16 mouse cellular contexts compared by ENCODE assay signal in genomic region chr13:58663316-58663715, GRCm38 (mm10). TPM values are rescaled to one million over a fixed set of nuclear protein-coding genes. Genes with fewer than 3 reads are reported as not detected.
DNase-seq lines count a peak whose midpoint lies in the region; ATAC-seq and TF ChIP-seq lines count a peak whose summit lies in the region.
"Had no signal": no experiment of that assay in that cellular context is flagged by ENCODE, and none has a peak within 500 bp of the region (broad histone marks: within the 10 kb centered on the region; RNA-seq: fewer than 3 reads in every experiment).

No protein-coding gene starts in this region.

- H3K36me3 ChIP-seq in kidney, embryonic 15.5 days = no peaks in the 10 kb centered on the region
- H3K36me3 ChIP-seq in MEL (ENCODE audit: control insufficient read depth in 1 of 2, insufficient read depth in 2 of 2, low read length in 2 of 2) = no peaks in the 10 kb centered on the region
- H3K36me3 ChIP-seq: G1E; limb, embryonic 13.5 days; neural tube, embryonic 13.5 days had no signal

- H3K27me3 ChIP-seq in kidney, embryonic 15.5 days = no peaks in the 10 kb centered on the region
- no peaks in the 10 kb centered on the region for H3K27me3 ChIP-seq in MEL (ENCODE audit: control insufficient read depth in 1 of 2, insufficient read depth in 2 of 2, low read length in 2 of 2)
- H3K27me3 ChIP-seq: neural tube, embryonic 13.5 days had no signal

- DNase-seq in adrenal gland, postnatal 14 days = peak; percentile 42
- DNase-seq in adrenal gland, adult 8-10 months = no peak
- peak; percentile 37 for DNase-seq in kidney, postnatal 14 days
- DNase-seq in MEL (ENCODE audit: low read depth, low spot score) = peak; percentile 13
- DNase-seq in kidney, postnatal 4 days = peak; percentile 81 to 82
- DNase-seq in MN1 (ENCODE audit: low spot score) = no peak
- DNase-seq in natural killer cell, adult 2 months (ENCODE audit: low spot score in 2 of 2) = no peak
- DNase-seq: cerebellum, postnatal 25 days; thymus, adult 18-20 months had no signal

- no peak overlapping the region for H3K4me2 ChIP-seq in kidney, embryonic 15.5 days
- H3K4me2 ChIP-seq: limb, embryonic 13.5 days; neural tube, embryonic 13.5 days had no signal

- TF ChIP-seq CTCF in MEL (IDR thresholded peaks at IDR 0.05 in 2 of 3, conservative IDR thresholded peaks at IDR 0.05 in 1 of 3; ENCODE audit: control insufficient read depth in 1 of 3, insufficient read depth in 1 of 3, low read depth in 2 of 3, low read length in 3 of 3, poor library complexity in 1 of 3, severe bottlenecking in 1 of 3) = no peak

- no peak for TF ChIP-seq EP300 in MEL (IDR thresholded peaks at IDR 0.05; ENCODE audit: low read depth in 1 of 2, low read length in 2 of 2)

- TF ChIP-seq POLR2A in MEL (IDR thresholded peaks at IDR 0.05; ENCODE audit: control insufficient read depth in 1 of 2, insufficient read depth in 1 of 2, low read depth in 1 of 2, low read length in 2 of 2, poor library complexity in 1 of 2) = no peak

- no peaks in the 10 kb centered on the region for H3K9me3 ChIP-seq in kidney, embryonic 15.5 days (replicated peaks)
- H3K9me3 ChIP-seq in MEL (replicated peaks; ENCODE audit: insufficient read depth, low read length) = no peaks in the 10 kb centered on the region
- H3K9me3 ChIP-seq: limb, embryonic 13.5 days; neural tube, embryonic 13.5 days had no signal

- TF ChIP-seq RAD21 in MEL (IDR thresholded peaks at IDR 0.05; ENCODE audit: low read depth, low read length) = no peak

- 72% methylated on average over 4 of the region's 4 CpGs for WGBS in kidney, embryonic 15.5 days

- no peaks in the 10 kb centered on the region for H3K79me2 ChIP-seq in MEL (ENCODE audit: control insufficient read depth, insufficient read depth, low read length, poor library complexity)

- H3K9ac ChIP-seq in kidney, embryonic 15.5 days = no peak overlapping the region
- no peak overlapping the region for H3K9ac ChIP-seq in MEL (ENCODE audit: control insufficient read depth, low read depth, low read length, poor library complexity, severe bottlenecking)
- H3K9ac ChIP-seq: limb, embryonic 13.5 days; neural tube, embryonic 13.5 days had no signal

- ATAC-seq in kidney, embryonic 15.5 days (replicated peaks; ENCODE audit: low FRiP score) = no peak

- no peak overlapping the region for H3K27ac ChIP-seq in kidney, embryonic 15.5 days
- no peak overlapping the region for H3K27ac ChIP-seq in MEL (ENCODE audit: control insufficient read depth, low read depth, low read length)
- H3K27ac ChIP-seq: layer of hippocampus, adult 2 months; limb, embryonic 13.5 days; neural tube, embryonic 13.5 days had no signal

- no peaks in the 10 kb centered on the region for H3K4me1 ChIP-seq in kidney, embryonic 15.5 days
- H3K4me1 ChIP-seq in MEL (ENCODE audit: control insufficient read depth in 1 of 2, insufficient read depth in 2 of 2, low read length in 2 of 2) = no peaks in the 10 kb centered on the region
- H3K4me1 ChIP-seq: limb, embryonic 13.5 days; neural tube, embryonic 13.5 days had no signal

- no peak overlapping the region for H3K4me3 ChIP-seq in kidney, embryonic 15.5 days (replicated peaks)
- no peak overlapping the region for H3K4me3 ChIP-seq in MEL (ENCODE audit: control insufficient read depth in 1 of 2, insufficient read depth in 1 of 2, low read depth in 2 of 2, low read length in 2 of 2)
- H3K4me3 ChIP-seq: layer of hippocampus, adult 2 months; limb, embryonic 13.5 days; neural tube, embryonic 13.5 days had no signal

TF ChIP-seq in MEL, 35 proteins besides CTCF, POLR2A, EP300 and RAD21:
- no peak for TF ChIP-seq HCFC1 (IDR thresholded peaks at IDR 0.05; ENCODE audit: low read depth, low read length)
- TF ChIP-seq TCF12 (IDR thresholded peaks at IDR 0.05; ENCODE audit: low read depth, low read length) = no peak
- no peak for TF ChIP-seq POLR2AphosphoS5 (IDR thresholded peaks at IDR 0.05; ENCODE audit: borderline replicate concordance, low read depth, low read length)
- TF ChIP-seq E2F4 (IDR thresholded peaks at IDR 0.05; ENCODE audit: borderline replicate concordance, low read depth, low read length) = no peak
- no peak for TF ChIP-seq GATA1 (IDR thresholded peaks at IDR 0.05; ENCODE audit: low read depth, low read length)
- no peak for TF ChIP-seq CHD2 (IDR thresholded peaks at IDR 0.05; ENCODE audit: low read length)
- no peak for TF ChIP-seq TBP (IDR thresholded peaks at IDR 0.05; ENCODE audit: low read depth, low read length)
- no peak for TF ChIP-seq MEF2A (IDR thresholded peaks at IDR 0.05; ENCODE audit: extremely low read depth, insufficient replicate concordance, low read depth, low read length, poor library complexity, severe bottlenecking)
- no peak for TF ChIP-seq RCOR1 (IDR thresholded peaks at IDR 0.05; ENCODE audit: low read depth, low read length)
- TF ChIP-seq NELFE (IDR thresholded peaks at IDR 0.05; ENCODE audit: low read depth, low read length) = no peak
- TF ChIP-seq ZC3H11A (IDR thresholded peaks at IDR 0.05; ENCODE audit: low read depth, low read length) = no peak
- no peak for TF ChIP-seq ZMIZ1 (IDR thresholded peaks at IDR 0.05; ENCODE audit: low read depth, low read length)
- TF ChIP-seq MAZ (IDR thresholded peaks at IDR 0.05; ENCODE audit: low read depth, low read length) = no peak
- no peak for TF ChIP-seq SIN3A (IDR thresholded peaks at IDR 0.05; ENCODE audit: low read length)
- no peak for TF ChIP-seq BHLHE40 (IDR thresholded peaks at IDR 0.05; ENCODE audit: borderline replicate concordance, low read depth, low read length)
- no peak for TF ChIP-seq TAL1 (IDR thresholded peaks at IDR 0.05; ENCODE audit: low read length)
- no peak for TF ChIP-seq POLR2AphosphoS2 (IDR thresholded peaks at IDR 0.05; ENCODE audit: low read length)
- no peak for TF ChIP-seq SMC3 (IDR thresholded peaks at IDR 0.05; ENCODE audit: low read depth, low read length)

RNA-seq across cellular contexts. Expression of gene Slc28a3, which starts 52.6 kb away (rescaled TPM):
- not detected in 2 replicates for total RNA-seq in adrenal gland, postnatal 14 days (2021)
- not detected for total RNA-seq in adrenal gland, adult 8-10 months (2022)
- polyA plus RNA-seq in kidney, embryonic 15.5 days (2015; fragmentation: Nextera tagmentation; extraction: Ambion mirVana) = not detected in 2 replicates
- total RNA-seq in MEL (2012; rRNA removed) = not detected in 2 replicates
- polyA plus RNA-seq in MEL (2012; ENCODE audit: insufficient read depth in 1 of 2, insufficient read length in 2 of 2, low read depth in 1 of 2, low replicate concordance in 2 of 2, missing spikeins in 1 of 2) = 1 to 10 TPM in 1 of 2 experiments, not detected in 1; 1.4 TPM
- total RNA-seq: gastrocnemius, postnatal 4 days had no signal
- polyA plus RNA-seq: forebrain, embryonic 11.5 days; G1E had no signal

Comparison
In these comparisons a context has a peak if more than half of its experiments do, and no peak if none do; other contexts are left out.
1. DNase-seq: peak in adrenal gland, postnatal 14 days (single experiment), kidney, postnatal 14 days (single experiment), MEL (single experiment) and kidney, postnatal 4 days (2 of 2); none in adrenal gland, adult 8-10 months (single experiment), MN1 (single experiment) and natural killer cell, adult 2 months (0 of 2).